Mouse (Mus musculus): ENCODE measurements around the gene Ttc23. TPM values are rescaled to one million over a fixed set of nuclear protein-coding genes. Genes with fewer than 3 reads are reported as not detected.

Gene Ttc23
- total RNA-seq, 2 experiments from 2014 or later = 6.2 to 6.3 TPM

GRCm38 (mm10) chr7:67730431-67731110 lies 83.4 kb downstream of the Ttc23 start:
- no peak for DNase-seq (ENCODE audit: extremely low spot score in 1 of 2, low spot score in 1 of 2)

GRCm38 (mm10) chr7:67732276-67732675 lies 85.1 kb downstream of the Ttc23 start:
- no peak for DNase-seq (ENCODE audit: extremely low spot score in 1 of 2, low spot score in 1 of 2)

GRCm38 (mm10) chr7:67740382-67740781 lies 93.2 kb downstream of the Ttc23 start:
- no peak for DNase-seq (ENCODE audit: extremely low spot score in 1 of 2, low spot score in 1 of 2)

GRCm38 (mm10) chr7:67740796-67741195 lies 93.6 kb downstream of the Ttc23 start:
- no peak for DNase-seq (ENCODE audit: extremely low spot score in 1 of 2, low spot score in 1 of 2)

- no peak for DNase-seq (ENCODE audit: extremely low spot score in 1 of 2, low spot score in 1 of 2)
Measured at GRCm38 (mm10) chr7:67741706-67742105, 94.5 kb downstream of the Ttc23 start.

- DNase-seq (ENCODE audit: extremely low spot score in 1 of 2, low spot score in 1 of 2) = no peak
Measured at GRCm38 (mm10) chr7:67747731-67748305, 100.6 kb downstream of the Ttc23 start.

GRCm38 (mm10) chr7:67749441-67750239 lies 102.4 kb downstream of the Ttc23 start:
- no peak for DNase-seq (ENCODE audit: extremely low spot score in 1 of 2, low spot score in 1 of 2)

GRCm38 (mm10) chr7:67754606-67755005 lies 107.4 kb downstream of the Ttc23 start:
- DNase-seq (ENCODE audit: extremely low spot score in 1 of 2, low spot score in 1 of 2) = no peak

- no peak for DNase-seq (ENCODE audit: extremely low spot score in 1 of 2, low spot score in 1 of 2)
Measured at GRCm38 (mm10) chr7:67755366-67755765, 108.2 kb downstream of the Ttc23 start.

- DNase-seq (ENCODE audit: extremely low spot score in 1 of 2, low spot score in 1 of 2) = no peak
Measured at GRCm38 (mm10) chr7:67756636-67757035, 109.4 kb downstream of the Ttc23 start.

GRCm38 (mm10) chr7:67758506-67758857 lies 111.3 kb downstream of the Ttc23 start:
- DNase-seq (ENCODE audit: extremely low spot score in 1 of 2, low spot score in 1 of 2) = peak in 1 of 2 experiments; percentile 36

GRCm38 (mm10) chr7:67758858-67759628 lies 111.8 kb downstream of the Ttc23 start:
- peak; percentile 46 to 63 for DNase-seq (ENCODE audit: extremely low spot score in 1 of 2, low spot score in 1 of 2)

- peak; percentile 97 to 98 for DNase-seq (ENCODE audit: extremely low spot score in 1 of 2, low spot score in 1 of 2)
Measured at GRCm38 (mm10) chr7:67759629-67759995, 112.4 kb downstream of the Ttc23 start, which contains the start of gene Synm. TSS of gene Synm (minus strand) at chr7:67759742.

GRCm38 (mm10) chr7:67763625-67764024 lies 116.4 kb downstream of the Ttc23 start:
- no peak for DNase-seq (ENCODE audit: extremely low spot score in 1 of 2, low spot score in 1 of 2)

- DNase-seq (ENCODE audit: extremely low spot score in 1 of 2, low spot score in 1 of 2) = no peak
Measured at GRCm38 (mm10) chr7:67768125-67768524, 120.9 kb downstream of the Ttc23 start.

GRCm38 (mm10) chr7:67769487-67769886 lies 122.3 kb downstream of the Ttc23 start:
- no peak for DNase-seq (ENCODE audit: extremely low spot score in 1 of 2, low spot score in 1 of 2)

- no peak for DNase-seq (ENCODE audit: extremely low spot score in 1 of 2, low spot score in 1 of 2)
Measured at GRCm38 (mm10) chr7:67772231-67772630, 125.0 kb downstream of the Ttc23 start.

- no peak for DNase-seq (ENCODE audit: extremely low spot score in 1 of 2, low spot score in 1 of 2)
Measured at GRCm38 (mm10) chr7:67775623-67776022, 128.4 kb downstream of the Ttc23 start.

- peak in 1 of 2 experiments; percentile 10 for DNase-seq (ENCODE audit: extremely low spot score in 1 of 2, low spot score in 1 of 2)
Measured at GRCm38 (mm10) chr7:67776636-67777305, 129.6 kb downstream of the Ttc23 start.

GRCm38 (mm10) chr7:67787861-67788260 lies 140.7 kb downstream of the Ttc23 start:
- DNase-seq (ENCODE audit: extremely low spot score in 1 of 2, low spot score in 1 of 2) = no peak

All from layer of hippocampus, postnatal 25 days (tissue).